Mouse (Mus musculus) brain, embryonic 18.5 days (tissue): ENCODE measurements at regions not wholly inside any gene's neighbourhood (a gene's known extent, or its start where the extent isn't known, plus 50 kb on each side); places are given as distances from the start of the nearest gene placed in this dataset.

ENCODE experiments used
- DNase-seq: peaks from one replicate; pipeline ENCODE4 v3.0.0-alpha.2; 2012; ENCODE audit warnings: low read depth, low spot score

GRCm38 (mm10) chr9:82712769-82713733, 116.3 kb upstream of the Irak1bp1 start:
- DNase-seq, result no peak

GRCm38 (mm10) chr9:82728652-82729051, 100.7 kb upstream of the Irak1bp1 start:
- no peak for DNase-seq

- DNase-seq, result no peak
Measured at GRCm38 (mm10) chr9:82729646-82730045, 99.7 kb upstream of the Irak1bp1 start.

GRCm38 (mm10) chr9:82733024-82733585, 96.2 kb upstream of the Irak1bp1 start:
- no peak for DNase-seq

GRCm38 (mm10) chr9:82734959-82735358, 94.4 kb upstream of the Irak1bp1 start:
- DNase-seq, result no peak

GRCm38 (mm10) chr9:82759979-82760378, 69.4 kb upstream of the Irak1bp1 start:
- no peak for DNase-seq

- no peak for DNase-seq
Measured at GRCm38 (mm10) chr9:82760682-82761468, 68.5 kb upstream of the Irak1bp1 start.

GRCm38 (mm10) chr9:82763651-82764050, 65.7 kb upstream of the Irak1bp1 start:
- DNase-seq, result no peak
